Mouse (Mus musculus) liver, embryonic 11.5 days (tissue): ENCODE results near the gene Gprc6a. TPM values are rescaled to one million over a fixed set of nuclear protein-coding genes. Genes with fewer than 3 reads are reported as not detected.

Experiments used
- ATAC-seq: fragments of 200-750 bp; cut with Nextera tagmentation; replicated peaks from 2 replicates; pipeline ENCODE4 v1.8.0; 2017; ENCODE audit warnings: moderate number of reproducible peaks, mild to moderate bottlenecking, moderate TSS enrichment, moderate library complexity; ENCODE audit not compliant: low FRiP score
- DNase-seq: peaks from one replicate; pipeline ENCODE4 v3.0.0-alpha.2; 2017; ENCODE audit warnings: low spot score
- H3K27ac ChIP-seq: fragments of 300-500 bp; sonication (generic); 2 replicates; pipeline ENCODE4 v1.5.1; 2014; ENCODE audit warnings: mild to moderate bottlenecking, low read depth, low read length, control low read depth
- H3K27me3 ChIP-seq: fragments of 300-500 bp; sonication (generic); replicated peaks from 2 replicates; pipeline ENCODE4 v1.6.1; 2014; ENCODE audit warnings: low read length, mixed read lengths; ENCODE audit not compliant: control insufficient read depth, insufficient read depth
- H3K36me3 ChIP-seq: fragments of 300-500 bp; sonication (generic); 2 replicates; pipeline ENCODE4 v1.6.1; 2014; ENCODE audit warnings: mild to moderate bottlenecking, low read length, moderate library complexity, mixed read lengths; ENCODE audit not compliant: control insufficient read depth, insufficient read depth
- H3K4me1 ChIP-seq: fragments of 300-500 bp; sonication (generic); replicated peaks from 2 replicates; pipeline ENCODE4 v1.6.1; 2014; ENCODE audit warnings: low read length, mixed read lengths; ENCODE audit not compliant: control insufficient read depth, insufficient read depth
- H3K4me2 ChIP-seq: fragments of 300-500 bp; sonication (generic); 2 replicates; pipeline ENCODE4 v1.6.1; 2014; ENCODE audit warnings: mild to moderate bottlenecking, control low read depth, moderate library complexity
- H3K4me3 ChIP-seq: fragments of 300-500 bp; sonication (generic); 2 replicates; pipeline ENCODE4 v1.5.1; 2014; ENCODE audit warnings: low read depth, low read length, control low read depth
- H3K9ac ChIP-seq: fragments of 300-500 bp; sonication (generic); 2 replicates; pipeline ENCODE4 v1.6.1; 2014; ENCODE audit warnings: low read depth, low read length, control low read depth
- H3K9me3 ChIP-seq: fragments of 300-500 bp; sonication (generic); 2 replicates; pipeline ENCODE4 v1.6.1; 2016; ENCODE audit warnings: low read length, inconsistent platforms, mixed read lengths; ENCODE audit not compliant: control insufficient read depth
- WGBS: fragments of 180-500 bp; shearing (Covaris S2); extraction: QIAGEN DNeasy Blood & Tissue Kit; methylation state at CpG from one replicate; pipeline ENCODE4 v1.1.7; 2014; 5-methylcytosine and 5-hydroxymethylcytosine counted together
- polyA plus RNA-seq: library from polyadenylated mRNA; unstranded; fragments of >200 nt; fragmentation: Nextera tagmentation; extraction: Ambion mirVana; gene quantifications from 2 replicates; pipeline ENCODE4 v1.2.1, GENCODE M21; 2014

The Gprc6a gene
- polyA plus RNA-seq, 1 experiment from 2014 or later, result not detected

DNA sequence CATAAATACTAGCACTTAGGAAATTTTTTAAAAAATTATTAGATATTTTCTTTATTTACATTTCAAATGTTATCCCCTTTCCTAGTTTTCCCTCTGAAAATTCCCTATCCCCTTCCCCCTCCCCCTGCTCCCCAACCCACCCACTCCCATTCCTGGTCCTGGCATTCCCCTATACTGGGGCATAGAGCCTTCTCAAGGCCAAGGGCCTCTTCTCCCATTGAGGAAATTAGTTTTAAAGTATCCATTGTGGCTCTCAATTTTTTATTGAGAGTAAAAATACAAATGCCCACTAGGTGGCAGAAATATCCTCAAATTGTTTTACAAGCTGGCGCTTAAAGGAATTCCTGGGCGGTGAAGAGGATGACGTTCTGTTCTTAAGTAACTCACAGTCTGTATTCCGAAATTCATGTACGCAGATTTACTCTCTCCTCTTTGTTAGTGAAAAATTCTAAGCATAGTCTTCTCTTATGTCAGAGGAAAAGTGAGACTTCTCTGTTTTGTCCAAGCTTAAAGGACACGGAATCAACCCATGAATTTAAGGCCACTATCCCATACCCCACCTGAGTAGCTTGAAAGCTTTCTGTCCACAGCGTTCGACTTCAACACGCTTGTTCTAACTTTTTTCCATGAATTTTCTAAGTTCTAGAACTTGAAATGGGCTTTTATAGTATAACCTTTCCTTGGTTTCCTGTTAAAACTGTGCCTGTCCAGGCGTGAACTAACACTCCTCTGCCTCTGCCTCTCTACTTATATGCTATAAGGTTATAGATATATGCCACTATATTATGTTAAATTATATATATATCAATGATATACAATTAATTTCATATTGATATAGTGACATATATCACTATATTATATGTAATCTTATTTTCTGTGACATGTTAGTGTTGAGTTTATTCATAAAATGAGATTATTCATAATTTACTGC is 36.0 kb downstream of the Gprc6a start:
- no peaks in the 10 kb centered on the region for H3K9me3 ChIP-seq
- no peak for DNase-seq

GRCm38 (mm10) chr10:51591574-51591973 is 39.7 kb downstream of the Gprc6a start:
- 75% methylated on average over 2 of the region's 2 CpGs for WGBS
- H3K4me3 ChIP-seq, result no peak overlapping the region
- no peaks in the 10 kb centered on the region for H3K36me3 ChIP-seq
- no peaks in the 10 kb centered on the region for H3K9me3 ChIP-seq
- H3K9ac ChIP-seq, result no peak overlapping the region
- ATAC-seq (no peak), DNase-seq (no peak)
- peaks cover 6% of the 10 kb centered on the region for H3K27me3 ChIP-seq
- no peak overlapping the region for H3K4me2 ChIP-seq
- H3K27ac ChIP-seq, result no peak overlapping the region
- no peaks in the 10 kb centered on the region for H3K4me1 ChIP-seq

More for the DNA sequence above, 36.0 kb downstream of the Gprc6a start:
- no peak overlapping the region for H3K27ac ChIP-seq
- ATAC-seq, result no peak
- H3K36me3 ChIP-seq, result no peaks in the 10 kb centered on the region
- no peak overlapping the region for H3K9ac ChIP-seq
- H3K4me3 ChIP-seq, result no peak overlapping the region
- H3K4me2 ChIP-seq, result no peak overlapping the region
- 48% methylated on average over 10 of the region's 10 CpGs for whole genome bisulfite sequencing
- no peaks in the 10 kb centered on the region for H3K4me1 ChIP-seq
- H3K27me3 ChIP-seq, result peaks cover 2% of the 10 kb centered on the region

GRCm38 (mm10) chr10:51590139-51590574 is 41.1 kb downstream of the Gprc6a start, which contains the start of gene Fam162b:
TSS of gene Fam162b (minus strand) at chr10:51590517.
- Histone ChIP-seq H3K4me3 (peak within 1 kb of the TSS; percentile 23), H3K36me3 (no peaks in the 10 kb centered on the region), H3K27me3 (peaks cover 6% of the 10 kb centered on the region), H3K9me3 (no peaks in the 10 kb centered on the region), H3K27ac (no peak within 1 kb of the TSS), H3K9ac (no peak within 1 kb of the TSS), H3K4me1 (no peaks in the 10 kb centered on the region), H3K4me2 (peak within 1 kb of the TSS; percentile 56)
- DNase-seq, result no peak
- WGBS, result 9% methylated on average over 19 of the region's 19 CpGs
- no peak for ATAC-seq

DNA sequence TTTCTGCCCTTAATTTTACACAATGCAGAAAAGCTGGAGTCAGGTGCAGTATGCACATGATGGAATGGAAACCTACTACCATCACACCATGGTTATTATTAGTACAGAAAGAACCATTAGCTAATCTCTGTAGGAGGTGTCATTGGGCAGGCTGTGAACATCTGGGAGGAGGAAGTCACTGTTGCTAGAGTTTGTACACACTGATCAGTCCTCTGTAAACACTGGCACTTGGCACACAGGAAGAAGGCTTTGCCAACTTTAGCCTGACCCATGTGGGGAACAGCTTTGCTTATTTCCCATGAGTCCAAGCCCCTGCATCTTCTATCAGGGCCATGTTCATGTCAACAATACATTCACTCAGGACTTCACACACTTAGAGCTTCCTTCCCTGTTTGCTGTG is 46.3 kb downstream of the Gprc6a start:
- Histone ChIP-seq H3K27me3 (peaks cover under 1% of the 10 kb centered on the region; the same call in 1 of the 2 replicates), H3K9ac (no peak overlapping the region), H3K36me3 (no peaks in the 10 kb centered on the region), H3K4me1 (no peaks in the 10 kb centered on the region), H3K27ac (no peak overlapping the region), H3K4me3 (no peak overlapping the region), H3K9me3 (no peaks in the 10 kb centered on the region), H3K4me2 (no peak overlapping the region)
- ATAC-seq (no peak), DNase-seq (no peak)

GRCm38 (mm10) chr10:51584378-51584777 is 46.9 kb downstream of the Gprc6a start:
- H3K27ac ChIP-seq, result no peak overlapping the region
- H3K4me2 ChIP-seq, result no peak overlapping the region
- ATAC-seq, result no peak
- WGBS, result 48% methylated on average over 1 of the region's 1 CpGs
- H3K9ac ChIP-seq, result no peak overlapping the region
- no peaks in the 10 kb centered on the region for H3K9me3 ChIP-seq
- H3K4me1 ChIP-seq, result no peaks in the 10 kb centered on the region
- no peak for DNase-seq
- no peaks in the 10 kb centered on the region for H3K36me3 ChIP-seq
- no peak overlapping the region for H3K4me3 ChIP-seq
- H3K27me3 ChIP-seq, result no peaks in the 10 kb centered on the region

DNA sequence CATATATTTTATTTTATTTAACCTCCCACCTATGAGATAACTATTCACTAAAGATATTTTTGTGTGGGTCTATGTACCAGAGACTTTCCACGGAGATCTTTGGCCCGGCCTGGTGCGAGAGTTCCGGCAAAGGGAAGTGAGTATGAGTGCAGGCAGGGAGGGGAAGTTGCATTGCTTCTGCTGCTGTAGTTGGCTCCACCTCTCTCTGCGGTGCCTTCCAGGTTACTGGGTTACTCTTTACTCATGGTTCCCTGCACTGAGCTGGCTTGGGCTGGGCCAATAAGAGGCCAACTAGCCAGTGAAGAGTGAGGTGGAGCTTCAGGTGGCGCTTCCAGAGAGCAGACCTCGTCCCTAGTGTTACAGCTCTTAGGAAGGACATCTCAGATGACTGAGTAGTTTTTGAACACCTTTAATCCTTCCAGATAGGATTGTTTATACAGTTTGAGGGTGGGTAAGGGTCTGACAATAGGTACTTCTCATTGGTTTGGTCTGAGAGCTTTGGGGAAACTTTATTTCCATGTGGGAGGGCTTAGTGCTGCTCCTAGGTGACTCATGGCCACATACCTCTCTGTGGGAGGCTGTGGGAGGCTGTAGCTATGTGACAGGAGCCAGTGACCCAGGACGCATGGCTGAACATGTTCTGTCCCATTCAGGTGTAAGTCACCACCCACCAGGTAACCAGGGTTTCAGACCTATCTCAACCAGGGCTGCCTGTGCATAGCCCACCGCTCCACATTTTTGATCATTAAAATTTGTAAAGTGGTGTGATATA is 59.9 kb downstream of the Gprc6a start:
- Histone ChIP-seq H3K4me2 (no peak overlapping the region), H3K9me3 (no peaks in the 10 kb centered on the region), H3K4me1 (no peaks in the 10 kb centered on the region), H3K27me3 (no peaks in the 10 kb centered on the region), H3K27ac (no peak overlapping the region), H3K36me3 (no peaks in the 10 kb centered on the region), H3K4me3 (no peak overlapping the region), H3K9ac (no peak overlapping the region)
- 60% methylated on average over 9 of the region's 9 CpGs for WGBS
- DNase-seq (no peak), ATAC-seq (no peak)

Other genes with a start within 250 kb of the Gprc6a start
- 2.5 TPM in 1 of 2 replicates, not detected in the other for gene Gm49339, start 150.8 kb downstream of the Gprc6a start, polyA plus RNA-seq
- 0.96 and 1.1 TPM in 2 replicates for gene Lilr4b, start 150.8 kb downstream of the Gprc6a start, polyA plus RNA-seq
- gene Lilrb4a, start 140.5 kb downstream of the Gprc6a start, polyA plus RNA-seq, result 3.3 and 5.1 TPM in 2 replicates
- gene Fam162b, start 40.9 kb downstream of the Gprc6a start, polyA plus RNA-seq, result 1.2 TPM in 2 replicates
- 0.19 and 0.45 TPM in 2 replicates for gene Rfx6, start 46.3 kb upstream of the Gprc6a start, polyA plus RNA-seq